Mouse (Mus musculus) spleen, postnatal 0 days (tissue): ENCODE measurements around the gene Klk1b22. TPM values are rescaled to one million over a fixed set of nuclear protein-coding genes. Genes with fewer than 3 reads are reported as not detected.

Experiments
- polyA plus RNA-seq: library from polyadenylated mRNA; unstranded; fragments of >200 nt; fragmentation: Nextera tagmentation; extraction: Ambion mirVana; gene quantifications from 2 replicates; pipeline ENCODE4 v1.2.1, GENCODE M21; 2015

Klk1b22 gene
- polyA plus RNA-seq = not detected in 2 replicates

GRCm38 (mm10) chr7:44112373-44112772, at the start of gene Klk1b22:
Gene Klk1b22 (plus strand): TSS chr7:44112673.

DNA sequence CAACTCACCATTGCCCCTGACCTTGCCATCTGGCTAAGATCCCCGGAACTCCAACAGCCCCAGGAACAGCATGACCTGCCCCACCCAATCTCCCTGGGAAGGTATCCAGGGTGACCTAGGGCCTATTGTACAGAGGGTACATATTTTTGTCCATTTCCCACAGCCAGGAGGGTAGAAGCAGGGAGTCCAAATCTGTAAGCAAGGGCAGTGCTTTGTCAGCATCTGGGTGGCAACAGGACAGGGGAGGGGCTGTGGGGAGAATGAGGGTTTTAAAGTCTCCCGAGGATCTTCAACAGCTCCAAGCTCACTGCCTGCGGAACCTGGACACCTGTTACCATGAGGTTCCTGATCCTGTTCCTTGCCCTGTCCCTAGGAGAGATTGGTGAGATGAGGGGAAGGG, 10.4 kb upstream of the Klk1b22 start, which contains the start of gene Klk1b21:
Gene Klk1b21, plus strand, starts transcription at position 301 of the 400 bp plus-strand sequence.

GRCm38 (mm10) chr7:44136467-44136866, 24.0 kb downstream of the Klk1b22 start, which contains the start of gene Klk1b16:
Gene Klk1b16 (plus strand): TSS chr7:44136767.

Other genes starting within 250 kb of the Klk1b22 start
- gene Klk4, start 231.5 kb upstream of the Klk1b22 start, polyA plus RNA-seq = not detected in 2 replicates
- not detected in 2 replicates for gene Klk15, start 178.9 kb upstream of the Klk1b22 start, polyA plus RNA-seq
- gene Klk1b8, start 162.0 kb upstream of the Klk1b22 start, polyA plus RNA-seq = not detected in 2 replicates
- gene Klk1b1, start 145.9 kb upstream of the Klk1b22 start, polyA plus RNA-seq = not detected in 2 replicates
- not detected in 2 replicates for gene Klk1b9, start 136.6 kb upstream of the Klk1b22 start, polyA plus RNA-seq
- not detected in 2 replicates for gene Klk1b11, start 116.8 kb upstream of the Klk1b22 start, polyA plus RNA-seq
- not detected in 2 replicates for gene Klk1b26, start 100.5 kb upstream of the Klk1b22 start, polyA plus RNA-seq
- not detected in 2 replicates for gene Klk1b27, start 60.4 kb upstream of the Klk1b22 start, polyA plus RNA-seq
- gene Klk1b21, start 10.3 kb upstream of the Klk1b22 start, polyA plus RNA-seq = not detected in 2 replicates
- gene Klk1b16, start 24.1 kb downstream of the Klk1b22 start, polyA plus RNA-seq = not detected in 2 replicates
- gene Klk1b24, start 75.6 kb downstream of the Klk1b22 start, polyA plus RNA-seq = not detected in 2 replicates
- gene Klk1b3, start 85.5 kb downstream of the Klk1b22 start, polyA plus RNA-seq = not detected in 2 replicates
- gene Klk1b4, start 94.8 kb downstream of the Klk1b22 start, polyA plus RNA-seq = not detected in 2 replicates
- gene Klk1b5, start 103.3 kb downstream of the Klk1b22 start, polyA plus RNA-seq = not detected in 2 replicates
- gene Klk1, start 112.7 kb downstream of the Klk1b22 start, polyA plus RNA-seq = 3.1 and 6.4 TPM in 2 replicates
- not detected in 2 replicates for gene Gm36864, start 123.5 kb downstream of the Klk1b22 start, polyA plus RNA-seq
- gene 1700028J19Rik, start 134.0 kb downstream of the Klk1b22 start, polyA plus RNA-seq = 0.97 and 1.3 TPM in 2 replicates
- 47.8 and 54.6 TPM in 2 replicates for gene 2410002F23Rik, start 134.0 kb downstream of the Klk1b22 start, polyA plus RNA-seq
- not detected in 2 replicates for gene Acp4, start 144.7 kb downstream of the Klk1b22 start, polyA plus RNA-seq
- gene Gm15517, start 148.8 kb downstream of the Klk1b22 start, polyA plus RNA-seq = not detected in 2 replicates
- 2.0 and 3.4 TPM in 2 replicates for gene Clec11a, start 194.2 kb downstream of the Klk1b22 start, polyA plus RNA-seq
- 0.16 and 0.18 TPM in 2 replicates for gene Shank1, start 197.6 kb downstream of the Klk1b22 start, polyA plus RNA-seq